Mouse (Mus musculus): ENCODE results near the gene Mocs3. TPM values are rescaled to one million over a fixed set of nuclear protein-coding genes. Genes with fewer than 3 reads are reported as not detected.

Gene Mocs3
- polyA plus RNA-seq, 1 experiment = 17.9 TPM

- DNase-seq (ENCODE audit: low read depth) = no peak
- TF ChIP-seq POLR2A (IDR thresholded peaks at IDR 0.05; ENCODE audit: borderline replicate concordance, extremely low read depth, insufficient read depth, insufficient read length, poor library complexity, severe bottlenecking) (no peak), CTCF (IDR thresholded peaks at IDR 0.05; ENCODE audit: borderline replicate concordance, extremely low read depth, insufficient read depth, insufficient read length) (no peak)
Observed at GRCm38 (mm10) chr2:168243278-168243677, 12.9 kb downstream of the Mocs3 start.

GRCm38 (mm10) chr2:168245571-168245970 lies 15.1 kb downstream of the Mocs3 start:
- no peak for TF ChIP-seq POLR2A (IDR thresholded peaks at IDR 0.05; ENCODE audit: borderline replicate concordance, extremely low read depth, insufficient read depth, insufficient read length, poor library complexity, severe bottlenecking)
- TF ChIP-seq CTCF (IDR thresholded peaks at IDR 0.05; ENCODE audit: borderline replicate concordance, extremely low read depth, insufficient read depth, insufficient read length) = no peak
- peak; percentile 47 for DNase-seq (ENCODE audit: low read depth)

DNA sequence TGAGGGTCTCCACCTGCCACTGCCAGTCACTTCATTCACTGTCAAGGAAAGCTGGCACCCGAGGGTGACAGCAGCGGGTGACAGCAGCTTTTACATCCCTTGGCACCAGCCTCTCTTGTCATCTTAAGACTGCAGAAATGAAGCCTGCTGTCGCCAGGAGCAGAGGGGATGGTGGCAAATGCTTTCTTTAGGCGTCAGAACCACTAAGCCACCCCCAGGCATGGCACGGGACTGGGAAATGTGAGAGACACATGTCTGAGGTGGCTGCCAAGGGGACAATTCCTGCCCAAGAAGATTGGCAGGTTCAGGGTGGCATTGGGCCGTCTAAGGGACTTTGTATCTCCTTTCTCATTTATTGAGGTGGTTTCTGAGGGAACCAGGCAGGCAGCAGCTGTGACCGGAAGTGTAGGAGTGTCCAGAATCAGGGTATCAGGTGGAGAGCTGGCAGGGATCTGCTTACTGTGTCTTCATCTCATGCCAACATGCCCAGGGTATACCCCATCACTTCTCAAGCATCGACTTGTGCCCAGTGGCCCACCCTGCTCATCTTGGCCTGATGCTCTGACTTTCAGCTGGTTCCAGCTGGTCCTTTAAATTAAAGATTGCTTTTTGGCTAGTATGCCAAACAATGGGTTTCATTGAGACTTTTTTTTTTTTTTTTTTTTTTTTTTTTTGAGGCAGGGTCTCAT lies 17.9 kb downstream of the Mocs3 start:
- DNase-seq (ENCODE audit: low read depth) = peak; percentile 95
- TF ChIP-seq CTCF (IDR thresholded peaks at IDR 0.05; ENCODE audit: borderline replicate concordance, extremely low read depth, insufficient read depth, insufficient read length) = no peak
- no peak for TF ChIP-seq POLR2A (IDR thresholded peaks at IDR 0.05; ENCODE audit: borderline replicate concordance, extremely low read depth, insufficient read depth, insufficient read length, poor library complexity, severe bottlenecking)

DNA sequence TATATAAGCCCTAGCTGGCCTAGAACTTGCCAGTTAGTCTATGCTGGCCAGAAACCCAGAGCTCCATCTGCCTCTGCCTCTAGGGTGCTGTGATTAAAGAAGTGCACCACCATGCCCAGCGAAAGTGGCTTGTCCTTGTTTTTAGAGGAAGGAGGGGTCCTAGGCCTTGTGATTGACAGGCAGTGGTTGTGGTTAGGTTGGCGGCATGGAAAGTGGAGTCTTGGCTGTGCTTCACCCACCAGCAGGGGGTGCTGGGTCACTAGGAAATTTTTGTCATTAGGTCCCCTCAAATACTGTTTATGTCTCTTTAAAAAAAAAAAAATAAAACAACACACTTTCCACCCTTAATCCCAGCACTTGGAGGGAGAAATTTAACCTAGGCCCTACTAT lies 18.4 kb downstream of the Mocs3 start:
- DNase-seq (ENCODE audit: low read depth) = peak; percentile 90
- no peak for TF ChIP-seq POLR2A (IDR thresholded peaks at IDR 0.05; ENCODE audit: borderline replicate concordance, extremely low read depth, insufficient read depth, insufficient read length, poor library complexity, severe bottlenecking)
- TF ChIP-seq CTCF (IDR thresholded peaks at IDR 0.05; ENCODE audit: borderline replicate concordance, extremely low read depth, insufficient read depth, insufficient read length) = peak; percentile 55

DNA sequence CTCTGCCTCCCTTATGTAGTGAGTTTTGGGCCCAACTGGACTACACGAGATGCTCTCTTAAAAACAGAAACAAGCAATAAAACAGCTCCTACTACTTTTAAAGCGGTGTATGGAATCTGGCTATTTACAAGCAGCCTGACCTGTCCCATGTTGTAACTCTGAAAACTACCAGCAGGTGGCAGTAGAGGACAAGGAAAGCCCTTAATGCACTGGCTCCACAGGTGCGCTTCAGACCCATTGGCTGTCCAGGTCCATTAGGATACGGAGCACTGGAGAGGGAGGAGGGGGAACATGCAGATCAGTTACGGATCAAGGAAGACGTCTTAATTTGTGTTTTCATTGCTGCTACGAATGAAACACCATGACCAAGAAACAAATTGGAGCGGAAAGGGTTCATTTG lies 19.8 kb downstream of the Mocs3 start:
- no peak for TF ChIP-seq POLR2A (IDR thresholded peaks at IDR 0.05; ENCODE audit: borderline replicate concordance, extremely low read depth, insufficient read depth, insufficient read length, poor library complexity, severe bottlenecking)
- peak; percentile 90 for TF ChIP-seq CTCF (IDR thresholded peaks at IDR 0.05; ENCODE audit: borderline replicate concordance, extremely low read depth, insufficient read depth, insufficient read length)
- peak; percentile 91 for DNase-seq (ENCODE audit: low read depth)

DNA sequence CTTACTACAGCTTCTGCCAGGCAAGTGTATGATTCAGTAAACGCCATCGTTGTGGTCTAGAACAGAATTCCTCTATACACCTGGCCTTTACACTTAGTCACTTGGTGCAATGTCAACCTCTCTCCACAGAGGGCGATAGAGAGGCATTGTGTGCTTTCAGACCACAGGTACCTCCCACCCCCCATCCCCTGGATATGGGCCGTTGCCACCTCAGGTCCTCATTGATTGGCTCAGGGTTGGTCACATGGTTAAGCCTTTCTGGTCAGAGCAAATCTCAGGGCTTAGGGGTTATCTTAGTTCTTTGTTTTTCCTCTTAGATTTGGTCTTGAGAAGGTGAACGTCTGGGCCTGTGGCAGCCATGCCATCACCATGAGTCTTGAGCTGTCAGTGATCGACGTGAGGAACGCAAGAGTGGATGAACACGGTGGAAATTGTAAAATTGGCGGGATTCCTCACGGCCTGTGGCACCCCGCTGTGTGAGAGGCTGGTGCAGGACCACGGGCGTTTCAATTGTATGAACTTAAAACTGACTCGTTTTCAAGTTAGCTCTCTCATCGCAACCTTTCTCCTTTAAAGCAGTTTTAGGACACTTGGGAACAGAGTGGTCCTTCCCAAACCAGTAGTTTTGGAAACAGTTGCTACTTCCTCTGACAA lies 22.3 kb downstream of the Mocs3 start:
- peak; percentile 82 for DNase-seq (ENCODE audit: low read depth)
- TF ChIP-seq POLR2A (IDR thresholded peaks at IDR 0.05; ENCODE audit: borderline replicate concordance, extremely low read depth, insufficient read depth, insufficient read length, poor library complexity, severe bottlenecking) (no peak), CTCF (IDR thresholded peaks at IDR 0.05; ENCODE audit: borderline replicate concordance, extremely low read depth, insufficient read depth, insufficient read length) (peak; percentile 62)

GRCm38 (mm10) chr2:168253822-168254221 lies 23.4 kb downstream of the Mocs3 start:
- DNase-seq (ENCODE audit: low read depth) = peak; percentile 95
- TF ChIP-seq CTCF (IDR thresholded peaks at IDR 0.05; ENCODE audit: borderline replicate concordance, extremely low read depth, insufficient read depth, insufficient read length) = no peak
- TF ChIP-seq POLR2A (IDR thresholded peaks at IDR 0.05; ENCODE audit: borderline replicate concordance, extremely low read depth, insufficient read depth, insufficient read length, poor library complexity, severe bottlenecking) = no peak

GRCm38 (mm10) chr2:168256506-168256905 lies 26.1 kb downstream of the Mocs3 start:
- TF ChIP-seq CTCF (IDR thresholded peaks at IDR 0.05; ENCODE audit: borderline replicate concordance, extremely low read depth, insufficient read depth, insufficient read length) = no peak
- no peak for TF ChIP-seq POLR2A (IDR thresholded peaks at IDR 0.05; ENCODE audit: borderline replicate concordance, extremely low read depth, insufficient read depth, insufficient read length, poor library complexity, severe bottlenecking)
- DNase-seq (ENCODE audit: low read depth) = no peak

DNA sequence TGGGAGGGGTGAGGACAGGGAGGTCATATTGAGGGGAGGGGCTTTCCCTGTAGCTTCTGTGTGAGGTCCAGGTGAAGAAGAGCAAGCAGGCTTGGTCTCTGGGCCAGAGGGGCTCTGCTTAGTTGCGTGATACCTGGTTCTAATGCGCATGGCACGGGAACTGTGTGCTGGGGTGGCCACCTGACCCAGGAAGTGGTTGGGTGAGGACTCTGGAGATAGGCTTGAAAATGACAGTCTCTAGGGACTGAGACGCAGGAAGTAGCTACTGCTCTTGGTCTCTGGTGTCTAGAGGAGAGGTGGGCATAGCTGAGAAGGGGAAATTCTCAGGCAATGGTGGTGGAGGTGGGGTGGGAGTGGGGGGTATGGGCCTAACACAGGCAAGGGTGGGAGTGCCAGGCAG lies 26.8 kb downstream of the Mocs3 start:
- no peak for TF ChIP-seq CTCF (IDR thresholded peaks at IDR 0.05; ENCODE audit: borderline replicate concordance, extremely low read depth, insufficient read depth, insufficient read length)
- TF ChIP-seq POLR2A (IDR thresholded peaks at IDR 0.05; ENCODE audit: borderline replicate concordance, extremely low read depth, insufficient read depth, insufficient read length, poor library complexity, severe bottlenecking) = no peak
- no peak for DNase-seq (ENCODE audit: low read depth)

DNA sequence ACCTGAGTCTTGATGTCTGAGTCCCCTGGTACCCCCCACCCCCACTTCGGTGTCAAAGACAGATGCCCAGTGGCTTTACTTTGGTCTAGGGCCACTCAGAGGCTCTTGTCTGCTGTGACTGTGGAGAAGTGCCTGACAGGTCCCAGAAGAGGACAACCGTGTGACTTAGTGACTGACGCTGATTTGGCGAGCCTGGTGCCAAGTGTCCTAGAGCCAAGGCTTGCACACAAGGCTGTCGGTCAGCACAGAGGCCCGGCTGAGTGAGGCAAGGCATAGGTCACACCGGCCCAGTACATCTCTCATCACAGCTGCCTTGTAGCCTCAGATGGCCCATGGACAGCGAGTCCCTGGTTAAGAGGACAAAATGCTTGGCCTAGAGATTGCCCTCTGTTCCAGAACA lies 28.6 kb downstream of the Mocs3 start:
- DNase-seq (ENCODE audit: low read depth) = no peak
- TF ChIP-seq CTCF (IDR thresholded peaks at IDR 0.05; ENCODE audit: borderline replicate concordance, extremely low read depth, insufficient read depth, insufficient read length) (no peak), POLR2A (IDR thresholded peaks at IDR 0.05; ENCODE audit: borderline replicate concordance, extremely low read depth, insufficient read depth, insufficient read length, poor library complexity, severe bottlenecking) (no peak)

GRCm38 (mm10) chr2:168260124-168260523 lies 29.7 kb downstream of the Mocs3 start:
- no peak for TF ChIP-seq CTCF (IDR thresholded peaks at IDR 0.05; ENCODE audit: borderline replicate concordance, extremely low read depth, insufficient read depth, insufficient read length)
- no peak for TF ChIP-seq POLR2A (IDR thresholded peaks at IDR 0.05; ENCODE audit: borderline replicate concordance, extremely low read depth, insufficient read depth, insufficient read length, poor library complexity, severe bottlenecking)

DNA sequence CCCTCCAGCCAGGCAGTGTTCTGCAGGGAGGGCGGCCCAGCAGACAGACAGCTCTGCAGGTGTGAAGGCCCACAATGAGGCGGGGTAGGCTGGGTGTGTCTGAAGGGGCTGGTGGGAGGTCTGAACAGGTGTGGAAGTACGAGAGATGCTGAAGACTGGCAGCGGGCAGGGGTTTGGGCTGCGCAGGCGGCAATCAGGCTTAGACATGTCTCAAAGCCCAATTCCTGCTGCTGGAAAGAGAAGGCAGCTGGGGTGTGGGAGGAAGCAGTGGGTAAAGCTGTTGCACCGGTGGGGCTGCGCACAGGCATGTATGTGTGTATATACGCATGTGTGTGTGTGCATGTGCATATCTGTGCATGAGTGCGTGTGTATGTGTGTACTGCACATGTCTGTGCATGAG lies 30.5 kb downstream of the Mocs3 start:
- no peak for DNase-seq (ENCODE audit: low read depth)
- no peak for TF ChIP-seq POLR2A (IDR thresholded peaks at IDR 0.05; ENCODE audit: borderline replicate concordance, extremely low read depth, insufficient read depth, insufficient read length, poor library complexity, severe bottlenecking)
- TF ChIP-seq CTCF (IDR thresholded peaks at IDR 0.05; ENCODE audit: borderline replicate concordance, extremely low read depth, insufficient read depth, insufficient read length) = no peak

More at GRCm38 (mm10) chr2:168260124-168260523, 29.7 kb downstream of the Mocs3 start:
- no peak for DNase-seq (ENCODE audit: low read depth)

All from brain, embryonic 14.5 days (tissue).